Mouse (Mus musculus): ENCODE data around the gene 4930519G04Rik. TPM values are rescaled to one million over a fixed set of nuclear protein-coding genes. Genes with fewer than 3 reads are reported as not detected.
"Not testable (repeated sequence)": the region's sequence is repeated elsewhere in the genome, so short reads cannot be mapped to it uniquely, and the experiment has no call there.

The 4930519G04Rik gene
- polyA plus RNA-seq, 1 experiment from 2014 or later, result not detected

GRCm38 (mm10) chr5:114879399-114879798, 25.9 kb downstream of the 4930519G04Rik start:
- peaks cover 3% of the 10 kb centered on the region; the same call in 1 of the 2 replicates for H3K4me1 ChIP-seq
- no peak overlapping the region for H3K4me2 ChIP-seq (replicated peaks)
- no peak overlapping the region for H3K9ac ChIP-seq
- no peaks in the 10 kb centered on the region for H3K27me3 ChIP-seq
- 51% methylated on average over 13 of the region's 13 CpGs for WGBS
- no peak for ATAC-seq (ENCODE audit: insufficient number of reproducible peaks, low FRiP score, low TSS enrichment, low read depth)
- H3K36me3 ChIP-seq, result no peaks in the 10 kb centered on the region
- no peak overlapping the region for H3K27ac ChIP-seq (replicated peaks)
- no peaks in the 10 kb centered on the region for H3K9me3 ChIP-seq (replicated peaks)
- H3K4me3 ChIP-seq (replicated peaks), result no peak overlapping the region

- WGBS, result 80% methylated on average over 7 of the region's 7 CpGs
- ATAC-seq (ENCODE audit: insufficient number of reproducible peaks, low FRiP score, low TSS enrichment, low read depth); H3K36me3 ChIP-seq; H3K4me3 ChIP-seq (replicated peaks); H3K27ac ChIP-seq (replicated peaks); H3K4me1 ChIP-seq; H3K27me3 ChIP-seq; H3K9ac ChIP-seq; H3K4me2 ChIP-seq (replicated peaks); H3K9me3 ChIP-seq (replicated peaks): not testable (repeated sequence)
These were observed 28.9 kb downstream of the 4930519G04Rik start for GRCm38 (mm10) chr5:114882319-114882718.

GRCm38 (mm10) chr5:114883022-114883421, 29.6 kb downstream of the 4930519G04Rik start:
- no peak for ATAC-seq (ENCODE audit: insufficient number of reproducible peaks, low FRiP score, low TSS enrichment, low read depth)
- Histone ChIP-seq H3K4me2 (replicated peaks) (no peak overlapping the region), H3K9ac (no peak overlapping the region), H3K4me1 (peaks cover 3% of the 10 kb centered on the region; the same call in 1 of the 2 replicates), H3K4me3 (replicated peaks) (no peak overlapping the region), H3K9me3 (replicated peaks) (no peaks in the 10 kb centered on the region), H3K27ac (replicated peaks) (no peak overlapping the region), H3K27me3 (no peaks in the 10 kb centered on the region), H3K36me3 (no peaks in the 10 kb centered on the region)
- WGBS, result 85% methylated on average over 11 of the region's 11 CpGs

- no peaks in the 10 kb centered on the region for H3K27me3 ChIP-seq
- 76% methylated on average over 6 of the region's 6 CpGs for WGBS
These were observed 33.3 kb downstream of the 4930519G04Rik start for GRCm38 (mm10) chr5:114886801-114887200.

GRCm38 (mm10) chr5:114888995-114889394, 35.5 kb downstream of the 4930519G04Rik start:
- Histone ChIP-seq H3K4me1 (peaks cover 4% of the 10 kb centered on the region; the same call in 1 of the 2 replicates), H3K27me3 (no peaks in the 10 kb centered on the region), H3K36me3 (no peaks in the 10 kb centered on the region), H3K27ac (replicated peaks) (no peak overlapping the region), H3K9ac (no peak overlapping the region), H3K4me3 (replicated peaks) (no peak overlapping the region), H3K4me2 (replicated peaks) (no peak overlapping the region), H3K9me3 (replicated peaks) (no peaks in the 10 kb centered on the region)
- peak; percentile 67; the same call in 1 of the 2 replicates for ATAC-seq (ENCODE audit: insufficient number of reproducible peaks, low FRiP score, low TSS enrichment, low read depth)
- 53% methylated on average over 2 of the region's 2 CpGs for WGBS

More at GRCm38 (mm10) chr5:114886801-114887200, 33.3 kb downstream of the 4930519G04Rik start:
- Histone ChIP-seq H3K27ac (replicated peaks) (no peak overlapping the region), H3K9ac (no peak overlapping the region), H3K9me3 (replicated peaks) (no peaks in the 10 kb centered on the region), H3K4me3 (replicated peaks) (no peak overlapping the region), H3K4me2 (replicated peaks) (no peak overlapping the region), H3K4me1 (peaks cover 4% of the 10 kb centered on the region; the same call in 1 of the 2 replicates), H3K36me3 (no peaks in the 10 kb centered on the region)
- ATAC-seq (ENCODE audit: insufficient number of reproducible peaks, low FRiP score, low TSS enrichment, low read depth), result no peak

GRCm38 (mm10) chr5:114895542-114895941, 42.1 kb downstream of the 4930519G04Rik start:
- H3K27me3 ChIP-seq, result no peaks in the 10 kb centered on the region

GRCm38 (mm10) chr5:114896688-114897373, 43.4 kb downstream of the 4930519G04Rik start, which contains the start of gene Oasl2:
Oasl2 (plus strand) TSS chr5:114896936.
- ATAC-seq (ENCODE audit: insufficient number of reproducible peaks, low FRiP score, low TSS enrichment, low read depth), result no peak
- H3K27me3 ChIP-seq, result no peaks in the 10 kb centered on the region
- H3K4me3 ChIP-seq (replicated peaks), result peak within 1 kb of the TSS; percentile 26
- no peaks in the 10 kb centered on the region for H3K9me3 ChIP-seq (replicated peaks)
- H3K27ac ChIP-seq (replicated peaks), result no peak within 1 kb of the TSS
- peak within 1 kb of the TSS; percentile 39 for H3K4me2 ChIP-seq (replicated peaks)
- H3K36me3 ChIP-seq, result no peaks in the 10 kb centered on the region
- H3K9ac ChIP-seq, result 0 out of 2 replicates have a peak within 1 kb of the TSS, but pooled peaks have one; percentile 3
- H3K4me1 ChIP-seq, result peaks cover 10% of the 10 kb centered on the region
- WGBS, result 45% methylated on average over 13 of the region's 13 CpGs

More at GRCm38 (mm10) chr5:114895542-114895941, 42.1 kb downstream of the 4930519G04Rik start:
- no peaks in the 10 kb centered on the region for H3K9me3 ChIP-seq (replicated peaks)
- no peak overlapping the region for H3K4me3 ChIP-seq (replicated peaks)
- H3K36me3 ChIP-seq, result no peaks in the 10 kb centered on the region
- 83% methylated on average over 4 of the region's 4 CpGs for WGBS
- peaks cover 10% of the 10 kb centered on the region for H3K4me1 ChIP-seq
- ATAC-seq (ENCODE audit: insufficient number of reproducible peaks, low FRiP score, low TSS enrichment, low read depth), result no peak
- no peak overlapping the region for H3K4me2 ChIP-seq (replicated peaks)
- H3K27ac ChIP-seq (replicated peaks), result no peak overlapping the region
- no peak overlapping the region for H3K9ac ChIP-seq

GRCm38 (mm10) chr5:114897374-114897793, 43.9 kb downstream of the 4930519G04Rik start:
- Histone ChIP-seq H3K9me3 (replicated peaks) (no peaks in the 10 kb centered on the region), H3K4me1 (peaks cover 10% of the 10 kb centered on the region), H3K4me2 (replicated peaks) (peak overlapping the region; percentile 39), H3K36me3 (no peaks in the 10 kb centered on the region), H3K4me3 (replicated peaks) (peak overlapping the region; percentile 26), H3K9ac (0 out of 2 replicates have a peak overlapping the region, but pooled peaks have one; percentile 3), H3K27ac (replicated peaks) (no peak overlapping the region), H3K27me3 (no peaks in the 10 kb centered on the region)
- 6% methylated on average over 7 of the region's 7 CpGs for WGBS
- no peak for ATAC-seq (ENCODE audit: insufficient number of reproducible peaks, low FRiP score, low TSS enrichment, low read depth)

- no peaks in the 10 kb centered on the region for H3K9me3 ChIP-seq (replicated peaks)
- 63% methylated on average over 7 of the region's 7 CpGs for WGBS
- no peak overlapping the region for H3K9ac ChIP-seq
- H3K27ac ChIP-seq (replicated peaks), result no peak overlapping the region
- no peak overlapping the region for H3K4me3 ChIP-seq (replicated peaks)
- no peak overlapping the region for H3K4me2 ChIP-seq (replicated peaks)
- no peak for ATAC-seq (ENCODE audit: insufficient number of reproducible peaks, low FRiP score, low TSS enrichment, low read depth)
- H3K4me1 ChIP-seq, result peaks cover 10% of the 10 kb centered on the region
- no peaks in the 10 kb centered on the region for H3K36me3 ChIP-seq
- no peaks in the 10 kb centered on the region for H3K27me3 ChIP-seq
These were observed 45.4 kb downstream of the 4930519G04Rik start for GRCm38 (mm10) chr5:114898857-114899256.

- Histone ChIP-seq H3K4me1 (peaks cover 3% of the 10 kb centered on the region; the same call in 1 of the 2 replicates), H3K4me2 (replicated peaks) (no peak overlapping the region), H3K27me3 (no peaks in the 10 kb centered on the region), H3K27ac (replicated peaks) (no peak overlapping the region), H3K9me3 (replicated peaks) (no peaks in the 10 kb centered on the region), H3K9ac (no peak overlapping the region), H3K36me3 (no peaks in the 10 kb centered on the region), H3K4me3 (replicated peaks) (no peak overlapping the region)
- ATAC-seq (ENCODE audit: insufficient number of reproducible peaks, low FRiP score, low TSS enrichment, low read depth), result no peak
- WGBS, result 35% methylated on average over 1 of the region's 1 CpGs
These were observed 48.9 kb downstream of the 4930519G04Rik start for GRCm38 (mm10) chr5:114902413-114902812.

- 45% methylated on average over 13 of the region's 13 CpGs for WGBS
- Histone ChIP-seq H3K9me3 (replicated peaks) (no peaks in the 10 kb centered on the region), H3K4me2 (replicated peaks) (no peak overlapping the region)
These were observed 55.3 kb downstream of the 4930519G04Rik start for GRCm38 (mm10) chr5:114908598-114909305.

More at GRCm38 (mm10) chr5:114908598-114909305, 55.3 kb downstream of the 4930519G04Rik start:
- no peak overlapping the region for H3K27ac ChIP-seq (replicated peaks)
- no peaks in the 10 kb centered on the region for H3K4me1 ChIP-seq
- ATAC-seq (ENCODE audit: insufficient number of reproducible peaks, low FRiP score, low TSS enrichment, low read depth), result no peak
- H3K36me3 ChIP-seq, result no peaks in the 10 kb centered on the region
- H3K4me3 ChIP-seq (replicated peaks), result no peak overlapping the region
- no peak overlapping the region for H3K9ac ChIP-seq
- no peaks in the 10 kb centered on the region for H3K27me3 ChIP-seq
